Mouse (Mus musculus) embryonic facial prominence, embryonic 12.5 days (tissue): ENCODE measurements at regions not wholly inside any gene's neighbourhood (a gene's known extent, or its start where the extent isn't known, plus 50 kb on each side); places are given as distances from the start of the nearest gene placed in this dataset.

Experiments used
- ATAC-seq: fragments of 200-750 bp; cut with Nextera tagmentation; 2 replicates; pipeline ENCODE4 v1.8.0; 2017; ENCODE audit not compliant: insufficient number of reproducible peaks, insufficient read depth, low FRiP score, low TSS enrichment
- H3K27ac ChIP-seq: fragments of 300-500 bp; sonication (generic); 2 replicates; pipeline ENCODE4 v1.5.1; 2016; ENCODE audit warnings: mild to moderate bottlenecking
- H3K27me3 ChIP-seq: fragments of 300-500 bp; sonication (generic); 2 replicates; pipeline ENCODE4 v1.6.1; 2016; ENCODE audit warnings: mild to moderate bottlenecking, moderate library complexity
- H3K36me3 ChIP-seq: fragments of 300-500 bp; sonication (generic); 2 replicates; pipeline ENCODE4 v1.6.1; 2016; ENCODE audit warnings: mild to moderate bottlenecking
- H3K4me1 ChIP-seq: fragments of 300-500 bp; sonication (generic); 2 replicates; pipeline ENCODE4 v1.6.1; 2016
- H3K4me2 ChIP-seq: fragments of 300-500 bp; sonication (generic); replicated peaks from 2 replicates; pipeline ENCODE4 v1.6.1; 2016; ENCODE audit warnings: mild to moderate bottlenecking, moderate library complexity
- H3K4me3 ChIP-seq: fragments of 300-500 bp; sonication (generic); 2 replicates; pipeline ENCODE4 v1.5.1; 2016; ENCODE audit warnings: mild to moderate bottlenecking
- H3K9ac ChIP-seq: fragments of 300-500 bp; sonication (generic); 2 replicates; pipeline ENCODE4 v1.6.1; 2016; ENCODE audit warnings: mild to moderate bottlenecking, moderate library complexity
- H3K9me3 ChIP-seq: fragments of 300-500 bp; sonication (generic); 2 replicates; pipeline ENCODE4 v1.6.1; 2016; ENCODE audit warnings: mild to moderate bottlenecking, moderate library complexity
- WGBS: fragments of 180-500 bp; shearing (Covaris S2); methylation state at CpG from one replicate; pipeline ENCODE4 v1.1.7; 2016; 5-methylcytosine and 5-hydroxymethylcytosine counted together

GRCm38 (mm10) chr1:82089136-82089839, 143.6 kb upstream of the Gm9747 start:
- no peaks in the 10 kb centered on the region for H3K36me3 ChIP-seq
- 68% methylated on average over 6 of the region's 6 CpGs for WGBS
- no peak overlapping the region for H3K4me3 ChIP-seq
- no peak overlapping the region for H3K27ac ChIP-seq
- H3K9ac ChIP-seq, result no peak overlapping the region
- H3K4me1 ChIP-seq, result no peaks in the 10 kb centered on the region
- no peaks in the 10 kb centered on the region for H3K9me3 ChIP-seq
- H3K27me3 ChIP-seq, result no peaks in the 10 kb centered on the region
- no peak for ATAC-seq
- no peak overlapping the region for H3K4me2 ChIP-seq

GRCm38 (mm10) chr1:82095101-82095500, 137.8 kb upstream of the Gm9747 start:
- 94% methylated on average over 2 of the region's 2 CpGs for WGBS
- Histone ChIP-seq H3K36me3 (no peaks in the 10 kb centered on the region), H3K4me1 (no peaks in the 10 kb centered on the region), H3K4me3 (no peak overlapping the region), H3K9me3 (no peaks in the 10 kb centered on the region), H3K27ac (no peak overlapping the region), H3K9ac (no peak overlapping the region), H3K4me2 (no peak overlapping the region), H3K27me3 (no peaks in the 10 kb centered on the region)
- no peak for ATAC-seq

GRCm38 (mm10) chr1:82106756-82107155, 126.2 kb upstream of the Gm9747 start:
- H3K9ac ChIP-seq, result no peak overlapping the region
- H3K4me1 ChIP-seq, result no peaks in the 10 kb centered on the region
- no peak overlapping the region for H3K4me2 ChIP-seq
- no peak overlapping the region for H3K4me3 ChIP-seq
- H3K36me3 ChIP-seq, result no peaks in the 10 kb centered on the region
- WGBS, result 66% methylated on average over 5 of the region's 5 CpGs
- H3K9me3 ChIP-seq, result no peaks in the 10 kb centered on the region
- H3K27ac ChIP-seq, result no peak overlapping the region
- H3K27me3 ChIP-seq, result no peaks in the 10 kb centered on the region
- ATAC-seq, result no peak

- WGBS, result 92% methylated on average over 1 of the region's 1 CpGs
- Histone ChIP-seq H3K4me1 (peaks cover 6% of the 10 kb centered on the region; the same call in 1 of the 2 replicates), H3K27me3 (no peaks in the 10 kb centered on the region), H3K9me3 (no peaks in the 10 kb centered on the region), H3K4me2 (no peak overlapping the region), H3K9ac (no peak overlapping the region), H3K4me3 (no peak overlapping the region), H3K36me3 (no peaks in the 10 kb centered on the region), H3K27ac (no peak overlapping the region; the same call in 1 of the 2 replicates)
- ATAC-seq, result no peak
Measured at GRCm38 (mm10) chr1:82110071-82110635, 122.8 kb upstream of the Gm9747 start.

GRCm38 (mm10) chr1:82112401-82112800, 120.5 kb upstream of the Gm9747 start:
- WGBS, result 15% methylated on average over 5 of the region's 5 CpGs
- H3K4me1 ChIP-seq, result peaks cover 6% of the 10 kb centered on the region; the same call in 1 of the 2 replicates
- peak; percentile 10; the same call in 1 of the 2 replicates for ATAC-seq
- H3K9me3 ChIP-seq, result no peaks in the 10 kb centered on the region
- no peak overlapping the region; the same call in 1 of the 2 replicates for H3K27ac ChIP-seq
- no peak overlapping the region for H3K4me3 ChIP-seq
- no peaks in the 10 kb centered on the region for H3K27me3 ChIP-seq
- H3K9ac ChIP-seq, result no peak overlapping the region
- no peaks in the 10 kb centered on the region for H3K36me3 ChIP-seq
- H3K4me2 ChIP-seq, result no peak overlapping the region

- 20% methylated on average over 5 of the region's 5 CpGs for WGBS
- no peak overlapping the region for H3K4me2 ChIP-seq
- H3K4me1 ChIP-seq, result peaks cover 10% of the 10 kb centered on the region; the same call in 1 of the 2 replicates
- no peak overlapping the region for H3K9ac ChIP-seq
- peak overlapping the region; percentile 50; the same call in 1 of the 2 replicates for H3K27ac ChIP-seq
- no peak for ATAC-seq
- no peak overlapping the region for H3K4me3 ChIP-seq
- no peaks in the 10 kb centered on the region for H3K9me3 ChIP-seq
- H3K36me3 ChIP-seq, result no peaks in the 10 kb centered on the region
- no peaks in the 10 kb centered on the region for H3K27me3 ChIP-seq
Measured at GRCm38 (mm10) chr1:82124503-82124902, 108.4 kb upstream of the Gm9747 start.

GRCm38 (mm10) chr1:82129700-82130275, 103.1 kb upstream of the Gm9747 start:
- Histone ChIP-seq H3K9ac (no peak overlapping the region), H3K27me3 (no peaks in the 10 kb centered on the region), H3K4me3 (no peak overlapping the region), H3K4me2 (no peak overlapping the region), H3K27ac (no peak overlapping the region), H3K36me3 (no peaks in the 10 kb centered on the region), H3K9me3 (no peaks in the 10 kb centered on the region), H3K4me1 (peaks cover 10% of the 10 kb centered on the region; the same call in 1 of the 2 replicates)
- ATAC-seq, result 0 out of 2 replicates have a peak, but pooled peaks have one; percentile 64
- WGBS, result 23% methylated on average over 5 of the region's 5 CpGs

GRCm38 (mm10) chr1:82132536-82132935, 100.4 kb upstream of the Gm9747 start:
- WGBS, result 70% methylated on average over 6 of the region's 6 CpGs
- ATAC-seq, result no peak
- Histone ChIP-seq H3K36me3 (no peaks in the 10 kb centered on the region), H3K4me1 (peaks cover 4% of the 10 kb centered on the region; the same call in 1 of the 2 replicates), H3K27ac (no peak overlapping the region), H3K9me3 (no peaks in the 10 kb centered on the region), H3K9ac (no peak overlapping the region), H3K4me2 (no peak overlapping the region), H3K27me3 (no peaks in the 10 kb centered on the region), H3K4me3 (no peak overlapping the region)

- Histone ChIP-seq H3K4me2 (no peak overlapping the region), H3K4me1 (peaks cover 2% of the 10 kb centered on the region; the same call in 1 of the 2 replicates), H3K4me3 (no peak overlapping the region), H3K36me3 (no peaks in the 10 kb centered on the region), H3K9me3 (no peaks in the 10 kb centered on the region), H3K27ac (no peak overlapping the region), H3K27me3 (no peaks in the 10 kb centered on the region), H3K9ac (no peak overlapping the region)
- ATAC-seq, result no peak
- WGBS, result 86% methylated on average over 2 of the region's 2 CpGs
Measured at GRCm38 (mm10) chr1:82134938-82135337, 98.0 kb upstream of the Gm9747 start.

GRCm38 (mm10) chr1:82135761-82136331, 97.1 kb upstream of the Gm9747 start:
- Histone ChIP-seq H3K4me2 (no peak overlapping the region), H3K27ac (no peak overlapping the region), H3K4me1 (no peaks in the 10 kb centered on the region), H3K36me3 (no peaks in the 10 kb centered on the region), H3K4me3 (no peak overlapping the region), H3K27me3 (no peaks in the 10 kb centered on the region), H3K9me3 (no peaks in the 10 kb centered on the region), H3K9ac (no peak overlapping the region)
- WGBS, result 68% methylated on average over 8 of the region's 8 CpGs
- ATAC-seq, result no peak

- Histone ChIP-seq H3K4me1 (no peaks in the 10 kb centered on the region), H3K27me3 (no peaks in the 10 kb centered on the region; the same call in 1 of the 2 replicates), H3K9ac (no peak overlapping the region), H3K4me2 (no peak overlapping the region), H3K36me3 (no peaks in the 10 kb centered on the region), H3K4me3 (no peak overlapping the region), H3K27ac (no peak overlapping the region), H3K9me3 (no peaks in the 10 kb centered on the region)
- no peak for ATAC-seq
- 78% methylated on average over 2 of the region's 2 CpGs for WGBS
Measured at GRCm38 (mm10) chr1:82145256-82145655, 87.7 kb upstream of the Gm9747 start.
